In the genomic region with DNA sequence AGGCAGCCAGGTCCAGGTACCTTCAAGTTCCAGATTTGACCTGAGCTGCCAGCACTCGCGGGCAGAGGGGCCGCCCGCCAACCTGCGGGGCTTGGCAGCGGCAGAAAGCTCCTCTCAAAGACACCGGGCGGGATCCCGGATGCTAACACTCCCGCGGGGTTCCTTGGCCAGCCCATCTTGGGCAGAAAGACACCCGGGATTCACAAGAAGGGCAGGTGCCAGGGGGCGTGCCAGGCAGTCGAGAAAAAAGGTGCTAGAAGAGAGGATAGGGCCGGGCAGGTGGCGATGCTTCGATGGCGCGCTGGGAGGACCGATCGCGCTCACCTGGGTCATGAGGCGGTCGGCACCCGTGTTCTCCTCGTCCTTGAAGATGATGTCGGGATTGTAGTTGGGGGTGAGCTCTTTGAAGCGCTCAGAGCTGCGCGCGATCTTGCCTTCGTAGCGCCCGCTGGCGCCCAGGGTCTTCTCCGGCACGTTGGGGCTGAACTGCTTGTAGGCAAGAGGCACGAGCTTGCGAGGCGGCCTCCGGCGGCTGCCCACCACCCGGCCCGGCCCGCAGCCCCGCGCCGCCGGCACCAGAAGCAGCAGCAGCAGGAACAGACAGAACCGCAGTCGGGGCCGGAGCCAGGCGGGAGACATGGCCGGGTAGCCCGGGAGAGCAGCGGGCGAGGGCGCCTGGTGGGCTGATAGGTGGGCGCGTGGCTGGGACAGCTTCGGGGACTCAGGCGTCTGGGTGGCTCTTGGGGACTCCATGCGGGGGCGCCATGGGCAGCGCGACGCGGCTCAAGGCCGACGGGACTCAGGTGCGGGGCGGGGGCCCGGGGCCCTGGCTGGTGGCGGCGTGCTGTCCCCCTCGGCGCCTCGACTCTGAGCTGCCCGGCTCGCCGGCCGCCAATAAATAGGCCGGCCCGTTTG, we compare ENCODE assay signal across 8 mouse cellular contexts. TPM values are rescaled to one million over a fixed set of nuclear protein-coding genes. Genes with fewer than 3 reads are reported as not detected.
A peak's percentile ranks its signal among the peaks of the same experiment; 100 is the strongest.
DNase-seq lines count a peak whose midpoint lies in the region; ATAC-seq and TF ChIP-seq lines count a peak whose summit lies in the region.

No protein-coding gene starts in this region.

- no peak for TF ChIP-seq POLR2A in limb, embryonic 14.5 days (IDR thresholded peaks at IDR 0.05; ENCODE audit: borderline replicate concordance, extremely low read depth, insufficient read depth, insufficient read length)

- no peak for ATAC-seq in hindbrain, embryonic 12.5 days (ENCODE audit: low FRiP score)
- ATAC-seq in limb, embryonic 14.5 days (ENCODE audit: low FRiP score, low read depth): no peak
- no peak; the same call in 1 of the 2 replicates for ATAC-seq in stomach, postnatal 0 days (ENCODE audit: low FRiP score, low TSS enrichment)

- peak overlapping the region; percentile 43 for H3K9ac ChIP-seq in hindbrain, embryonic 12.5 days
- H3K9ac ChIP-seq in limb, embryonic 14.5 days (ENCODE audit: low read depth, low read length, severe bottlenecking): peak overlapping the region; percentile 31
- peak overlapping the region; percentile 69 for H3K9ac ChIP-seq in stomach, postnatal 0 days (ENCODE audit: low read length)

- H3K4me3 ChIP-seq in hindbrain, embryonic 12.5 days: peak overlapping the region; percentile 37
- H3K4me3 ChIP-seq in limb, embryonic 14.5 days (replicated peaks; ENCODE audit: low read length): peak overlapping the region; percentile 40
- peak overlapping the region; percentile 47 for H3K4me3 ChIP-seq in stomach, postnatal 0 days (ENCODE audit: low read depth, low read length)

- TF ChIP-seq EP300 in stomach, postnatal 0 days (optimal IDR thresholded peaks at IDR 0.05): no peak

- H3K36me3 ChIP-seq in hindbrain, embryonic 12.5 days: no peaks in the 10 kb centered on the region
- H3K36me3 ChIP-seq in limb, embryonic 14.5 days (ENCODE audit: control insufficient read depth, insufficient read depth, low read length): no peaks in the 10 kb centered on the region
- H3K36me3 ChIP-seq in stomach, postnatal 0 days (ENCODE audit: control insufficient read depth, insufficient read depth, low read length): no peaks in the 10 kb centered on the region

- DNase-seq in right cerebral cortex, postnatal 4 days: peak; percentile 29
- no peak for DNase-seq in right cerebral cortex, postnatal 36 days (ENCODE audit: low spot score in 2 of 2)
- no peak for DNase-seq in limb, embryonic 14.5 days (ENCODE audit: low spot score)
- DNase-seq in stomach, postnatal 0 days (ENCODE audit: low spot score): peak; percentile 32
- no peak for DNase-seq in cerebellum, postnatal 36 days
- no peak for DNase-seq in thymus, postnatal 25 days
- no peak for DNase-seq in lung, postnatal 36 days

- peak overlapping the region; percentile 58 for H3K4me2 ChIP-seq in hindbrain, embryonic 12.5 days (replicated peaks)
- H3K4me2 ChIP-seq in limb, embryonic 14.5 days (replicated peaks; ENCODE audit: low read depth, low read length, severe bottlenecking): peak overlapping the region; percentile 64
- H3K4me2 ChIP-seq in stomach, postnatal 0 days (replicated peaks; ENCODE audit: low read depth): peak overlapping the region; percentile 61

- peaks cover 98% of the 10 kb centered on the region for H3K27me3 ChIP-seq in hindbrain, embryonic 12.5 days
- H3K27me3 ChIP-seq in limb, embryonic 14.5 days (ENCODE audit: control insufficient read depth, insufficient read depth, low read length): peaks cover 91% of the 10 kb centered on the region
- H3K27me3 ChIP-seq in stomach, postnatal 0 days (ENCODE audit: control insufficient read depth, insufficient read depth, low read length): peaks cover 13% of the 10 kb centered on the region

- peaks cover 32% of the 10 kb centered on the region for H3K4me1 ChIP-seq in hindbrain, embryonic 12.5 days
- H3K4me1 ChIP-seq in limb, embryonic 14.5 days (ENCODE audit: control insufficient read depth, insufficient read depth, low read length): peaks cover 8% of the 10 kb centered on the region
- no peaks in the 10 kb centered on the region; the same call in 1 of the 2 replicates for H3K4me1 ChIP-seq in stomach, postnatal 0 days (replicated peaks; ENCODE audit: control insufficient read depth, insufficient read depth)

- no peak overlapping the region for H3K27ac ChIP-seq in hindbrain, embryonic 12.5 days
- no peak overlapping the region for H3K27ac ChIP-seq in limb, embryonic 14.5 days (replicated peaks; ENCODE audit: low read depth, low read length)
- H3K27ac ChIP-seq in stomach, postnatal 0 days (replicated peaks): peak overlapping the region; percentile 82

- WGBS in hindbrain, embryonic 12.5 days: 1% methylated on average over 77 of the region's 84 CpGs
- WGBS in limb, embryonic 14.5 days: 1% methylated on average over 67 of the region's 84 CpGs
- 1% methylated on average over 70 of the region's 84 CpGs for WGBS in stomach, postnatal 0 days

- TF ChIP-seq CTCF in stomach, postnatal 0 days (IDR thresholded peaks at IDR 0.05; ENCODE audit: low read depth): 0 out of 2 replicates have a peak, but pooled peaks have one; percentile 3

- no peaks in the 10 kb centered on the region for H3K9me3 ChIP-seq in hindbrain, embryonic 12.5 days (replicated peaks)
- H3K9me3 ChIP-seq in limb, embryonic 14.5 days (ENCODE audit: control insufficient read depth, low read length): no peaks in the 10 kb centered on the region
- H3K9me3 ChIP-seq in stomach, postnatal 0 days (ENCODE audit: control insufficient read depth, low read length): no peaks in the 10 kb centered on the region

RNA-seq across cellular contexts. Expression of gene Ihh, which starts 0.6 kb away (rescaled TPM):
- polyA plus RNA-seq in hindbrain, embryonic 12.5 days (2016; fragmentation: Nextera tagmentation; extraction: Ambion mirVana): 0.14 and 0.83 TPM in 2 replicates
- polyA plus RNA-seq in limb, embryonic 14.5 days (2012; rRNA removed): 30.6 and 41.2 TPM in 2 replicates
- polyA plus RNA-seq in limb, embryonic 14.5 days (2014; fragmentation: Nextera tagmentation; extraction: Ambion mirVana): 6.0 and 7.3 TPM in 2 replicates
- polyA plus RNA-seq in stomach, postnatal 0 days (2015; fragmentation: Nextera tagmentation; extraction: Ambion mirVana): 25.1 and 25.8 TPM in 2 replicates

RNA-seq across cellular contexts. Expression of gene Cfap65, which starts 15.4 kb away (rescaled TPM):
- polyA plus RNA-seq in hindbrain, embryonic 12.5 days (2016; fragmentation: Nextera tagmentation; extraction: Ambion mirVana): 0.85 and 1.9 TPM in 2 replicates
- polyA plus RNA-seq in limb, embryonic 14.5 days (2012; rRNA removed): 0.01 TPM in 1 of 2 replicates, not detected in the other
- polyA plus RNA-seq in limb, embryonic 14.5 days (2014; fragmentation: Nextera tagmentation; extraction: Ambion mirVana): not detected in 2 replicates
- 0.04 TPM in 1 of 2 replicates, not detected in the other for polyA plus RNA-seq in stomach, postnatal 0 days (2015; fragmentation: Nextera tagmentation; extraction: Ambion mirVana)

RNA-seq across cellular contexts. Expression of gene Cryba2, which starts 57.9 kb away (rescaled TPM):
- polyA plus RNA-seq in hindbrain, embryonic 12.5 days (2016; fragmentation: Nextera tagmentation; extraction: Ambion mirVana): 1.6 and 2.8 TPM in 2 replicates
- polyA plus RNA-seq in limb, embryonic 14.5 days (2012; rRNA removed): not detected in 2 replicates
- not detected in 2 replicates for polyA plus RNA-seq in limb, embryonic 14.5 days (2014; fragmentation: Nextera tagmentation; extraction: Ambion mirVana)
- 0.50 and 0.93 TPM in 2 replicates for polyA plus RNA-seq in stomach, postnatal 0 days (2015; fragmentation: Nextera tagmentation; extraction: Ambion mirVana)

Comparison
In these comparisons a context has a peak if more than half of its experiments do, and no peak if none do; other contexts are left out.
1. DNase-seq: peak in right cerebral cortex, postnatal 4 days (single experiment) and stomach, postnatal 0 days (single experiment); none in right cerebral cortex, postnatal 36 days (0 of 2), limb, embryonic 14.5 days (single experiment), cerebellum, postnatal 36 days (0 of 2), thymus, postnatal 25 days (single experiment) and lung, postnatal 36 days (single experiment).
2. Peak in every context shown above with its lines, with median percentiles within 50 percentile points of each other: H3K4me2 ChIP-seq, H3K4me3 ChIP-seq and H3K9ac ChIP-seq.